Mouse (Mus musculus) spleen, postnatal 4 days (tissue): ENCODE results near the gene Ephb1.
A peak's percentile ranks its signal among the peaks of the same experiment; 100 is the strongest.

Experiments
- DNase-seq, 2 experiments: peaks; one replicate each; pipeline ENCODE4 v3.0.0; 2022; ENCODE audit warnings: low spot score in 2 of 2

Ephb1 gene

GRCm38 (mm10) chr9:102245551-102245950, 108.9 kb downstream of the Ephb1 start:
- DNase-seq: no peak

- no peak for DNase-seq
These were observed 111.2 kb downstream of the Ephb1 start for GRCm38 (mm10) chr9:102243296-102243695.

DNA sequence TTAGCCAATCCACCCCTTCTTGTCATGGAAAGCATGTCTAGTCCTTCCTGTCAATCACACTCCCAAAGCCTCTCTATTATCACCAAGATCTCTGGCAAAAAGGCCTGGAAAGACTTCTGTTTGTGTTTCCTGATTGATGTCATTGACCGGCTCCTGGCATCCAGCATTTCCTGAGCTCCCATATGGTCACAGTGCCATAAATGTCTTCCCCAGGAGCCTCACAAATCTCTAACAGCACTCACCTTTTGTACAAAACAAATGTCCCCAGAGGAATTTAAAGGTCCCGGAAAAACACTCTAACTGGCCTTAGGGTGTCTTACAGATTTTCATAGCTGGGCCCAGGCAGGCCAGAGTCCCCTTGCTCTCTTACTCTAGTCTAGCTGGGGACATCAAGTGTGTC, 112.9 kb downstream of the Ephb1 start:
- DNase-seq: no peak

DNA sequence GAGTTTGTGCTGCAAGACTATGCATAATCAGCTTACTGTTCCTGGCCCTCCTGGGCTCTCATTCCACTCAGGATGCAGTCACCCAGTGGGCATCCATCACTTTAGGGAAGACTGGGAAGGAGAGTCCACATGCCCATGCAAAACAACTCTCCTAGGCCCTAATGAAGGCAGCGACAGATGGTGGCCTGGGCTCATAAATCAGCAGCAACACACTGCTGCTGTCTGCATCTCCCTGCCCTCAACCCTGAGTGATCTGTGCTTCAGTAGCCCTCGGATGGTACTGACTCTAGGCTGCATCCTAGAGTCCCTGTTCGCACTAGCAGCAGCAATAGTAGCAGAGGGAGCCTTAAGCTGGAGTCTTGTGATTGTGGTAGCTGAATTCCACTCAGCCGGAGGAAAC, 114.3 kb downstream of the Ephb1 start:
- DNase-seq: no peak

GRCm38 (mm10) chr9:102235444-102235951, 119.0 kb downstream of the Ephb1 start:
- DNase-seq: no peak

GRCm38 (mm10) chr9:102231248-102231647, 123.2 kb downstream of the Ephb1 start:
- no peak for DNase-seq

DNA sequence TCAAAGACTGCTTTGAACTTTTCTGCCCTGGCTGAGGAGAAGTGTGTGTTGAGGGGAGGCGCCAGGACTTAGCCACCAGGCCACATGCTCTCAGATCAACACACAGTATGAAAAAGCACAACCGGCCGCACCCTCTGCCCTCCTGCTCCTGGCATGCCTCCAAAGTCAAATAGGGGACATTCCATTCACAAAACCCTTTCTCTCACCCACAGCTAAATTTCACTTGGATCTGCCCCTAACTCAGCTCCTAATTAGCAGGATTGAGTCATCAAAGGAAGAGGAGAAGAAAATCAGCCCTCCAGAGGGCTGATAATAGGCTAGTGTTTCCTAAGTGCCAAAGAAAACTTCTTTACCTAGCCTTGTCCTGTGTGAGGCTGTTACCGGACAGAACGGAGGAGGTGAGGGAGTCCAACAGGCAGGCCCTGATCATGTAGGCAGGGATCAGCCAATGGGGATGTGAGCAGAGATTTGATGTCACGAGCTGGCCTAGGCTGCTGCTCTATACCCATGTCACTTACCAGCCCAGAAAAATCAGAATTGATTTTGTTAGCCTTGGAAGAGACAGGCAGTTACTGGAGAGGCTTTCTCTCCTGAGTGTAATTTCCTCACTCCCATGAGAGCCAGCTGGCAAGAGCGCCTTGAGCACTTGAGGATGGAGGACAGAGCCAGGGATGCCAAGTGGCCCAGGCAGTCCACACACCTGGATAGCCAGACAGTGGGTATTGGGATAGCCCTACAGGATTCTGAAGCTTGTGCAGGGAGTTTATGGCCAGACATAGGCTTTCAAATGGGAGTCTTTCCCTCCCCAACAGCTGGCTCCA, 137.5 kb downstream of the Ephb1 start:
- DNase-seq: no peak

- no peak for DNase-seq
These were observed 142.5 kb downstream of the Ephb1 start for GRCm38 (mm10) chr9:102212036-102212383.

GRCm38 (mm10) chr9:102211296-102212035, 143.0 kb downstream of the Ephb1 start:
- no peak for DNase-seq

GRCm38 (mm10) chr9:102205518-102205917, 149.0 kb downstream of the Ephb1 start:
- DNase-seq: no peak

DNA sequence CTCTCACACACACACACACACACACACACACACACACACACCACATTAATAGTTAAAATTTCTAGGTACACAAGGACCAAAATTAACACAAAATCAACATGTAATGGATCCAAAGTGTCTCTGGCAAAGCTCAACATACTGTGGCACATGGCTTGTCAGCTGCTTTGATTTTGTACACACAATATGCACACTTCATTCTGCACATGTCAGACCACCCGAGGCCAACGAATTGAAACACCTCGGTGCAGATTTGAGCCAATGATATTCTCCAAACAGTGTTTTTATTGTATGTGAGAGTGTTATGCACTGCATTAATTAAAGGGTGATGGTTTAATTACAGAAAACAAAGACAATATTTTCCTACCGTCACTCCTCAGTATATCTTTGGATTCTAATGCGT, 152.6 kb downstream of the Ephb1 start:
- no peak for DNase-seq

DNA sequence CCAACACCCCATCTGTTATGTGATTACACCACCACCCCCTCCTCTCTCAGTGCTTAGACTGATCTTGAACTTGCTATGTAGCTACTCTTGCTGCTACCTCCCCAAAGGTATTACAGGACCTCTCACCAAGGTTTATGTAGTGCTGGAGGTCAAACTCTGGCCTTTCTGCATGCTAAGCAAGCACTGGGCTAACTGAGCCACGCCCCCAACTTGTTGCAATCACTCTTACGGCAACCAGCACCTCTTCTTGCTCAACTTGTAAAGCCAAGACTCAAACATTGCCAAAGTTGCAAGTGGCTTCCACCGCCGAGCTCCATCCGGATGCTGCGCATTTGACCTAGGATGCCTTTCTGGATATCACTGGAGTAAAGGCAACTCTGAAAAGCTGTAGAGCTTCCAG, 157.6 kb downstream of the Ephb1 start:
- DNase-seq: no peak

DNA sequence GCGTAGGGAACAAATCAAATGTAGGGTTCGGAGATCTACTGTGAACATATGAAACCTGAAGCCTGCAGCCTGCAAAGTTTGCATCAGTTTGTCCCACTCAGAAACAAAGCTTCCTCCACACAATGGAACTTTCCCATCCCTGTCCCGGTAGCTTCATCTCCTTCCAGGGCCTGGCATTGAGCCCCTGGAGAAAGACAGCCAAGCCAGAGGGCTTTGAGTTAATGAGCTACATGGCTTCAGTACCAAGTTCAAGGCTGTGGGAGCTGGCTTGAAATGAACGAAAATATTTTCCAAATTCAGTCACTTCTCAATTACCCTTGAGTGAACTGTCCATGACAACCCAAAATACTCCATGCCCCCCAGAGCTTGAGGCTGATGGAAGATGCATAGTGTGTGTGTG, 160.4 kb downstream of the Ephb1 start:
- DNase-seq: no peak

DNA sequence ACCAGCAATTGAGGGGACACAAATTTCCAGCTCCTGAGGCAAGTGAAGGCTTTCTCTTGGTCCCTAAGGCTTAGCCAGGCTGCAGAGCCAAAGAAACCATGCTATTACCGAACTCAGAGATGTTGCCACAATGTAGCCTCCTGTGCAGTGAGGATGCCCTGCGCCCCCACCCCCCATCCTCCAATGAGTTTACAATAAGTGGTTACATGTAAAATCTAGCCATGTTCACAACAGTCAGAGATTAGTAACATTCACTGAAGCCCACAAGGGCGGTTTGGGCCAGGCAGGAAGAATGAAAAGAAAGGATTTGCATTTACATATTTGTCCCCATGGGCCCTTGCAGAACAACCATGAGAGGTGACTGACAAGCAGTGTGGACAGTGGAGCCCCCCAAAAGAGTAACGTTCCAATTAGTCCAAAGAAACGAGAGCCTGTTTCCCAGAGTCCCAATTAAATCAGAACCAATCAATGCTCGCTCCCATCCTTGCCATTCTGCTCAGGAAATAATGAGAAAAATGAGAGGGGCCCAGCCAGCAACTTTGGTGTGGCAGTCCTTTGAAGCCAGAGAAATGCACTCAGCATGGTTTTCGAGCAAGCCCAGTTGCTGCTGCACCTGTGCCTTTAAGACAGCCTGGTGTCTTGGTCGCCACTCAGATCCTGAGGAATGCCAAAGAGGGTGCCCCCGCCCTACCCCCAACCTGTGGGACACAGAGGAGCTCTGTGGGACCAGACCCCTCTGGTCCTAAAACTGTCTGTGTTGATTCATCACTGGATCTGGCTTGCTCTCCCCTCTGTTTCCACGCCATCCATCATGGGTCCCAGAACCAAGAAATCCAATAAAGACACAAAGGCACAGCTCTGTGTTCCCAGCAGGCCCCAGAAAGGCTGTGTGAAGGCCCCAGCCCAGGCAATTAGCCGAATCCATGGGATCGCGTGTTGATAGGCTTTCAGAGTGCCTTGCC, 161.5 kb downstream of the Ephb1 start:
- DNase-seq: no peak

GRCm38 (mm10) chr9:102190058-102190457, 164.4 kb downstream of the Ephb1 start:
- DNase-seq: no peak

GRCm38 (mm10) chr9:102189406-102189805, 165.1 kb downstream of the Ephb1 start:
- peak in 1 of 2 experiments; percentile 15 for DNase-seq

- no peak for DNase-seq
These were observed 170.7 kb downstream of the Ephb1 start for GRCm38 (mm10) chr9:102183663-102184274.

- no peak for DNase-seq
These were observed 172.5 kb downstream of the Ephb1 start for GRCm38 (mm10) chr9:102181810-102182490.

DNA sequence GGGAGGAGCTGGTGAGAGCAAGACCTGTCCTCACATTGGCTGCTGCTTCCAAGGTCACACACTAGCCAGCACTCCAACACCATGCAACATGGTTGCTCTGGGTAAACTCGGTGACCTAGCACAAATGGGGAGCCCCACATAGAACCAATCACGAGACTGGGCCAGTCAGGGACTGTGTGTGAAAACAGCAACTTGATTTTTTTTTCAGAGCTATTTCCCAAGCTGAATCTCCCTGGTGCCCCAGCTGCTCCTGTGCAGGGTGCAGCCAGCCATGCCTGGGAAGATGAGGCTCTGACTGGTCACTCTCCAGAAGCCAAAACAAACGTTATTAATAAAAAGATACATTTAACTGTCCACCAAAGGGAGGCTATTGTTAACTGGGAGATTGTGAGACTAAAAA, 173.2 kb downstream of the Ephb1 start:
- DNase-seq: no peak

DNA sequence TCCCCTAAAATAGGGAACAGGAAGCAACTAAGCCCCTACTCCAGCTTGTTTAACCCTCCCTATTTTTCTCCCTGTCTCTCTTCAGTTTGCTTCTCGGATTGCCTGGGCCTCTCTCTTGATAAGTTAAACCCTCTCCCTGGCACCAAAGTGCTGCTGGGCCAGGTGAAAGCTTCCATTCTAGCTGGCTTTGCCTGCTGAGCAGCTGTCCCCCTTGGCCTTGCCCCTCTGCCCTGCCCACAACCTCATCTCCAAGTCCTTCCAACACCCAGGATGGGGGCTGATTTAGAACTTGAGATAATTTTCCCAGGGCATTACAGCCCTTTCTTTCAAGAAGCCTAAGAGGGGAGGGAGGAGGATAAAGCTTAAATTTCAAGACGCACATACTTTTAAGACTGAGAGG, 174.0 kb downstream of the Ephb1 start:
- no peak for DNase-seq

GRCm38 (mm10) chr9:102180070-102180469, 174.4 kb downstream of the Ephb1 start:
- DNase-seq: no peak
